Mouse (Mus musculus) neural tube, embryonic 10.5 days (tissue): ENCODE results near the gene Krt33b.

ENCODE experiments used
- DNase-seq: peaks from one replicate; pipeline ENCODE4 v3.0.0-alpha.2; 2017; ENCODE audit warnings: low spot score; ENCODE audit errors: extremely low spot score

Gene Krt33b

GRCm38 (mm10) chr11:99993620-99994383 is 35.9 kb downstream of the Krt33b start, which contains the start of gene Krtap17-1:
Gene Krtap17-1, minus strand, starts transcription at chr11:99993994.
- DNase-seq, result no peak

- DNase-seq, result no peak
These were observed 39.1 kb downstream of the Krt33b start for GRCm38 (mm10) chr11:99990571-99990970.

- no peak for DNase-seq
These were observed 39.7 kb downstream of the Krt33b start for GRCm38 (mm10) chr11:99989881-99990405.

GRCm38 (mm10) chr11:99988530-99988929 is 41.1 kb downstream of the Krt33b start:
- DNase-seq, result no peak

- DNase-seq, result no peak
These were observed 43.5 kb downstream of the Krt33b start, which contains the start of gene Krtap16-1 for GRCm38 (mm10) chr11:99986180-99986647. Gene Krtap16-1, minus strand, starts transcription at chr11:99986597.

- DNase-seq, result no peak
These were observed 44.2 kb downstream of the Krt33b start for GRCm38 (mm10) chr11:99985291-99986092.

- DNase-seq, result no peak
These were observed 46.2 kb downstream of the Krt33b start for GRCm38 (mm10) chr11:99983442-99983841.

GRCm38 (mm10) chr11:99982731-99983130 is 46.9 kb downstream of the Krt33b start:
- DNase-seq, result no peak

GRCm38 (mm10) chr11:99978953-99979352 is 50.7 kb downstream of the Krt33b start, which contains the start of gene Krtap29-1:
Gene Krtap29-1, minus strand, starts transcription at chr11:99979053.
- DNase-seq, result no peak
